Mouse (Mus musculus) brain, embryonic 14.5 days (tissue): Measurements from ENCODE around the gene Pcolce.

Experiments
- CTCF ChIP-seq: fragments of 200-500 bp; IDR thresholded peaks from 2 replicates; pipeline ENCODE4 v1.5.1; 2012; ENCODE audit warnings: inconsistent platforms, mild to moderate bottlenecking, moderate library complexity, borderline replicate concordance; ENCODE audit not compliant: insufficient read depth, insufficient read length; ENCODE audit errors: extremely low read depth
- POLR2A ChIP-seq: fragments of 200-500 bp; IDR thresholded peaks from 2 replicates; pipeline ENCODE4 v1.6.1; 2012; ENCODE audit warnings: mild to moderate bottlenecking, inconsistent platforms, borderline replicate concordance; ENCODE audit not compliant: poor library complexity, insufficient read depth, insufficient read length, severe bottlenecking; ENCODE audit errors: extremely low read depth

DNA sequence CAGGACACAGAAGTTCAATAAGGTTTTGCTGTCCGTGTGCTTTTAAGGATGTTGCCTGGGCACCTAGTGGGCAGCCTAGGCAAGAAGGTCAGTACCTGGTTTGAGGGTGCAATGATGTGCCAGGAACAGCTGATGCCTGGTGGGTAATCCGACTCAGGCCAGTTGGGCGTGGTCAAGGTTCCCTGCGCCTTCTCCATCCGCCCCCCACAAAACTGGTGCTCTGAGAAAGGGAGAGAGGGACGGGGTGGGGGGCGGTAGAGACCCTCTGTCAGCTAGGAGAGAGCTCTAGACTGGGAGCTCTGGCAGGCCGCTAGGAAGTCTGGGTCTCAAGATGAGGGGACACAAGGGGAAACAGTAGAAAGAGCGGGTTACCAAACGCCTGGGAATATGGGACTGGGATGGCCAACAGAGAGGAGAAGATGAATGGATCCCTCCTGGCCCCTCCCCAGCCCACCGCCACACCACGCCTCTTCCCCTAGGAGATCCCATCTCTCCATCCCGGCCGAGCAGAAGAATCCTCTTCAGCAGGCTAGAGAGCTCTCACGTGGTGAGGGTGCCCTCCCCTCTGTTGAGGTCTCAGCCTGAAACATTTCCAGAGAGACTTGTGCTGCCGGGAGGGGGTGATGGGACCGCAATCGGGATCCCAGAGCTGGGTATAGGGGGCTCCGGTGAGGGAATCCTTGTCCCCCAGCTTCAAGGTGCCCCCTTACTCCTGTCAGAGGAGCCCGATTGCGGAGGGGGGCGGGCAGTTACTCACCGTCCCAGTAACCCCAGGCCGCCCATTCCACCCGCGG is 5.5 kb downstream of the Pcolce start:
- TF ChIP-seq CTCF (no peak), POLR2A (no peak)
